Mouse (Mus musculus): ENCODE results near the gene Slc6a6.
A peak's percentile ranks its signal among the peaks of the same experiment; 100 is the strongest.

The Slc6a6 gene

GRCm38 (mm10) chr6:91683602-91684473 lies at the start of gene Slc6a6:
TSS of gene Slc6a6 (plus strand) at chr6:91684053.
- peak; percentile 78 to 83 for DNase-seq (ENCODE audit: low read depth in 2 of 2, low spot score in 2 of 2)

DNA sequence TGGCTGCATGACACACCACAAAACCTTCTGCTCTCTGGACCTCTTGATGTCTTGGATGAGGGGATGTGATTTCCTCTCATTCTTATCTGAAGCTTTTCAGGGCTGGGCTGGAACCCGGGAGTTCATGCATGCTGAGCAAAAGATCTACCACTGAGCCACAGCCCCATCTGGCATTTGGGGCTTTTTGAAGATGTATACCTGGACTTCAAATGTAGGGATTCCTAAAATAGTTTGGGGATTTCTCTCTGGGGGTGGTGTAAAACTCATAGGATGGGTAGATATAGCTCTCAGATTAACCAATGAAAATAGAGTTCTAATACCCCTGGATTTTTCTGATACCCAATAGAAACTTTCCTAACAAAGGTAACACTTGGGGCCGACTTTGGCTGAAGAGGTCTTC lies 49.4 kb upstream of the Slc6a6 start:
- DNase-seq (ENCODE audit: low read depth in 2 of 2, low spot score in 2 of 2), result no peak

DNA sequence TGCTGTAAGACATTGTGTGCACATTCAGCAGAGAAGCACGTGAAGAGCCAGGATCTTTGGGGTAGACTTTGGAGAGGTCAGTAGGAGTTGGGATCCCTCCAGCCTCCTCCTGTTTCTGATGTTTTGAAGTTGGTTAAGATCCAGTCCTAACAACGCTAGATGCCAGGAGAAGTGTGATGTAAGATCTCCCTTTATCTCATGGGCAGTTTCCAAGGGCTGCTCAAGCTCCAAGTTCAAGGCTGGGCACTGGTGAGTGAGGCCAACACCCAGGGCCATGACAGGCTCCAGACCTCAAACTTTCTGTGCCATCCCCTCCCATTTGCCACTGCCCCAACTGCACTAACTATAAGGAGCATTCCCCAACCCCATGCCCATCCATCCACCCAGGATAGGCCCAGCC lies 49.0 kb upstream of the Slc6a6 start:
- no peak for DNase-seq (ENCODE audit: low read depth in 2 of 2, low spot score in 2 of 2)

GRCm38 (mm10) chr6:91638204-91638995 lies 45.5 kb upstream of the Slc6a6 start:
- DNase-seq (ENCODE audit: low read depth in 2 of 2, low spot score in 2 of 2), result no peak

DNA sequence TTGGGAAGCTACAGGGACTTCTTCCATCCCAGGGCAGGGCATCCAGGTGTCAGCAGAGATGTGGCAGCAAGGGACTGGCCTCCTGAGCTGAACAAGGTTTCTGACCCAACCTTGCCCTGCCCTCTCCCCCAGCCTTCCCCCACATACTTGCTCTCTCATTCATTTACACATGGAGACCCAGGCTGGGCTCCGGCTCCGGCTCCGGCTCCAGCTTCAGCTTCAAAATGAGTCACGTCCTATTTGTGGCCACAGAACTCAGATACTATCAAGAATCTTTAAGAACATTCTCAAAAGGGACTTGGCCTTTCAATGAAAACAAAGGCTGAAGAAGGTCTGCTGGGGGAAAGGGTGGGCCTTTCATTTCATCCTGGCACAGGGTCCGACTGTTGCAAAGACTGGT lies 40.8 kb upstream of the Slc6a6 start:
- DNase-seq (ENCODE audit: low read depth in 2 of 2, low spot score in 2 of 2), result no peak

- DNase-seq (ENCODE audit: low read depth in 2 of 2, low spot score in 2 of 2), result no peak
Measured at GRCm38 (mm10) chr6:91643416-91643921, 40.4 kb upstream of the Slc6a6 start.

- DNase-seq (ENCODE audit: low read depth in 2 of 2, low spot score in 2 of 2), result no peak
Measured at GRCm38 (mm10) chr6:91646019-91646418, 37.8 kb upstream of the Slc6a6 start.

DNA sequence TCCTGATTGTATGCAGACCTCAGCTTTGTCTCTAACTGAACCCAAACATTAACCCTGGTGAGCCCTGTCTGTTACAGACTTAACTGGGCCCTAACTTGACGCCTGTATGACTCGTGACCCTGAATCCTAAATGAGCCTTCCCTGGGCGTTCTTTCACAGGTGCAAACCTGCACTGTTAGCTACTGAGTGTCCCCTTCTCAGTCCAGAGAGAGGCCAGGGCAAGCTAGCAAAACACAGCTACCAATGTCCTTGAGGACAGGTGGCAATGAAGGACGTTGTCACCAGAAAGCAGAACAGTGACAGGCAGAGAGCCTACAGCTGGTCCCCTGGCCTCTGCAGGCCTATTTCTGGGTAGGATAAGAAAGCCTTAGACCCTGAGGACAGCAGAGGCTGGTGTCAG lies 37.0 kb upstream of the Slc6a6 start:
- no peak for DNase-seq (ENCODE audit: low read depth in 2 of 2, low spot score in 2 of 2)

GRCm38 (mm10) chr6:91647385-91647791 lies 36.5 kb upstream of the Slc6a6 start:
- DNase-seq (ENCODE audit: low read depth in 2 of 2, low spot score in 2 of 2), result no peak

DNA sequence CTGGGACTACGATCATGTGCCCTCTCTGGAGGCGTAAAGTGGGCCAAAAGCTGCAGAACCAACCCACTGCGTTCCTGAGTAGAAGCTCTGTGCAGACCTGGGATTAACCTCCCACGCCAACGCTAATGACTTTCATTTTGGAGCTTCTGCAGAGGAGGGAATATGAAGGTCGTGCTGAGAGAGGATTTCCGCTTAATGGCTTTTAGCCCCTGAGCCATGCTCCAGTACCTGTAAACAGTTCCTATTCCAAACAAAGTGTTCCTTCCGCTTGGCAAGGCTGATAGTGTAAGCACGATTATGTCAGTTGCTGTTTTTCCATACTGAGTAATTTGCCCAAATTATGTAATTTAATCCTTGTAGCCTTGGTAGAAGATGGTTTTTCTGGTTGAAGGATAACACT lies 33.6 kb upstream of the Slc6a6 start:
- no peak for DNase-seq (ENCODE audit: low read depth in 2 of 2, low spot score in 2 of 2)

DNA sequence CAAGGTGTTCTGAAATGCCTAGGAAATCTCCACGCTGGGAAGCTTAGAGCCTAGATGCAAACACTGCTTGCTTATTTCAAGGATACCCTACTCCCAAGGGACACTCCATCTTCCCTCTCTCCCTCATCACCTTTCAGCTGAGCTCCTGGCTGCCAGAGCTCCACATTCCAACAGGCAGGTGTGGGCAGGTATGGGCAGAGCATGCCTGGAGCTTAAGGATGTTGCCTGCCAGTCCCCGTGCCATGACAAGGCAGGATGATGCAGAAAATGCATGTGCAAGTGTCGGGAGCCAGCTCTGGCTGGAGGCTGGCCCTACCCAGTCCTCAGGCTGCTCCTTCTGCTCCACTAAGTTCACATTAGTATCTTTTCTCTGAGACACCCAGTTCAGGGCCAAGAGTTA lies 31.6 kb upstream of the Slc6a6 start:
- no peak for DNase-seq (ENCODE audit: low read depth in 2 of 2, low spot score in 2 of 2)

GRCm38 (mm10) chr6:91655244-91655643 lies 28.6 kb upstream of the Slc6a6 start:
- no peak for DNase-seq (ENCODE audit: low read depth in 2 of 2, low spot score in 2 of 2)

DNA sequence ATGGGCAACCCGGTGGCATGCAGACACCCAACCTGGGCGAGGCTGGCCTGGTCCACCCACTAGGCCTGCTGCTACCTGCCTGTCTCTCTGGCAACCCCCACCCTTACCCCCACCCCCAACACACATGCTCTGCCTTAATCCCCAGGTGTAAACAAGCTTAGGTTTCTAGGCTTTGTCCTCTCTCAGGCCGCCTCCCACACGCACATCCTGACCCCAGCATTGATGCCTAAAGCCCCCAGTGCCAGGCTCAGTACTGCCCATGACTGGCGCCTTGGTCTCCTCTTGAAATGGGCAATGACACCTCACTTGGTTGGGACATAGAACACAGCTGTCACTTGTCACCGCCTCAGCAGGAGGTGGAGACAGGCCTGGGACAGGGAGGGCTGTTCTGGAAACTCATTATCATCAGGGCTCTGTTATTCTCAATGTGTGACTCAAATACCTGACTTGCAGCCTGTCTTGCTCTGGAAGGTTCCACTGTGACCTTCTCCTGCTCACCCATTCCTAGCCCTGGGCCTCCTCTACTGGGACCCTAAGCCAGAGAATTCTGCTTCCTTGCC lies 27.9 kb upstream of the Slc6a6 start:
- DNase-seq (ENCODE audit: low read depth in 2 of 2, low spot score in 2 of 2), result no peak

- no peak for DNase-seq (ENCODE audit: low read depth in 2 of 2, low spot score in 2 of 2)
Measured at GRCm38 (mm10) chr6:91658288-91658687, 25.6 kb upstream of the Slc6a6 start.

- DNase-seq (ENCODE audit: low read depth in 2 of 2, low spot score in 2 of 2), result peak in 1 of 2 experiments; percentile 14
Measured at GRCm38 (mm10) chr6:91659841-91660509, 23.9 kb upstream of the Slc6a6 start.

DNA sequence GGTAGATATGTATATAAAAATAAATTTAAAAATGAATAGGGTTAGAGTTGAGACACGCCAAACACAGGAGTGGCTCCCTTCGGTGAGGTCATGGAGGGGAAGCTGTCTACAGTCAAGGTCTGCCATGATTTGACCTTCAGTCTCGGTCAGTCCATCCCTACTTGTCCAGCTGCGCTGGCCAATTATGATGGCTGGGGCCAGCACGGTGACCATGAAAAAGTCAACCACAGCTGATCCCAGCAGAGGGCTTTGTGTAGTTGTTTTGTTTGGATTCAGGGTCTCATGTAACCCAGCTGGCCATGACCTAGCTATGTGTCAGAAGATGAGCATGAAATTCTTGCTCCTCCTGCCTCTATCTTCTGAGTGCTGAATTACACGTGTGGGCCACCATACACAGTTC lies 21.6 kb upstream of the Slc6a6 start:
- DNase-seq (ENCODE audit: low read depth in 2 of 2, low spot score in 2 of 2), result no peak

- no peak for DNase-seq (ENCODE audit: low read depth in 2 of 2, low spot score in 2 of 2)
Measured at GRCm38 (mm10) chr6:91663616-91664015, 20.2 kb upstream of the Slc6a6 start.

DNA sequence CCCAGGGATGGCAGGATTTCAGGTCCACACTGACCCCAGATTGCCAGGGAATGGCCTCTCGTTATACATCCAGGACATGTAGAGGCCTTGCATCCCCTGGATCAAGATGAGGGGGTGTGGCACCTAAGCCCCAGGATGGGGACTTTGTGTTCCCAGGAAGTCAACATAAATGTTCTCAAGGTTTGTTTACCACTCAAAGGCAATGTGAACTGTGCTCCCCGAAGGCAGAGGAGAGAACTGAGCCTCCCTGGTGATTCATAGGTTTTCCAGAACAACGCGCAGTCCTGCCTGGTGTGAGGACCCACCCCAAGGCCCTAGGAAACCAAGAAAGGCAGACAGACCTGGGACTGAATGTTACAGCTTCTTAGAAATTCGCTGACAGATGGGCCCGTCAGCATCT lies 18.6 kb upstream of the Slc6a6 start:
- no peak for DNase-seq (ENCODE audit: low read depth in 2 of 2, low spot score in 2 of 2)

- no peak for DNase-seq (ENCODE audit: low read depth in 2 of 2, low spot score in 2 of 2)
Measured at GRCm38 (mm10) chr6:91665990-91666700, 17.7 kb upstream of the Slc6a6 start.

DNA sequence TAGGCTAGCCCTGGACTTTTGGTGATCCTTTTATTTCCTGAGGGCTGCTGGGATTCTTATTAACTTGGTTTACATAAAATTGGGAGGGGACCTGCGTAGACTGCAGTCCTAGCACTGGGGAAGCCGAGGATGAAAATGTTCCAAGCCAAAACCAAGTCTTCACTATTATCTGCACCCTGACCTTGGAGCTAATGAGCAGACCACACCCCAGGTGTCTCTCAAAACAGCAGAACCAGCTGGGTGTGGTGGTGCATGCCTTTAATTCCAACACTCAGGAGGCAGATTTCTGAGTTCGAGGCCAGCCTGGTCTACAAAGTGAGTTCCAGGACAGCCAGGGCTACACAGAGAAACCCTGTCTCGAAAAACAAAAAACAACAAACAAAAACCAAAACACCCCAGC lies 16.7 kb upstream of the Slc6a6 start:
- DNase-seq (ENCODE audit: low read depth in 2 of 2, low spot score in 2 of 2), result no peak

GRCm38 (mm10) chr6:91668276-91668675 lies 15.6 kb upstream of the Slc6a6 start:
- no peak for DNase-seq (ENCODE audit: low read depth in 2 of 2, low spot score in 2 of 2)

Measured in CD8-positive naive resting alpha-beta T cell, adult 2 months (primary cell).